Mouse (Mus musculus) splenic B cell, adult 2 months (primary cell): ENCODE results near the gene Cmc1.

Source experiments
- DNase-seq: peaks from one replicate; pipeline ENCODE4 v3.0.0-alpha.2; 2011; ENCODE audit warnings: low read depth, low spot score
- H3K27me3 ChIP-seq: 2 replicates; pipeline ENCODE4 v1.6.1; 2012; ENCODE audit warnings: mild to moderate bottlenecking, low read length, moderate library complexity, mixed read lengths; ENCODE audit not compliant: control insufficient read depth, poor library complexity, insufficient read depth, severe bottlenecking
- H3K36me3 ChIP-seq: 2 replicates; pipeline ENCODE4 v1.6.1; 2012; ENCODE audit warnings: mild to moderate bottlenecking, low read length, moderate library complexity, mixed read lengths; ENCODE audit not compliant: control insufficient read depth, poor library complexity, insufficient read depth, severe bottlenecking

Gene Cmc1

GRCm38 (mm10) chr9:118030252-118030651 lies 119.7 kb downstream of the Cmc1 start:
- Histone ChIP-seq H3K36me3 (no peaks in the 10 kb centered on the region), H3K27me3 (no peaks in the 10 kb centered on the region; the same call in 1 of the 2 replicates)
- no peak for DNase-seq

GRCm38 (mm10) chr9:118029490-118029889 lies 120.5 kb downstream of the Cmc1 start:
- Histone ChIP-seq H3K36me3 (no peaks in the 10 kb centered on the region), H3K27me3 (no peaks in the 10 kb centered on the region; the same call in 1 of the 2 replicates)
- DNase-seq: no peak

GRCm38 (mm10) chr9:118024966-118025365 lies 125.0 kb downstream of the Cmc1 start:
- no peak for DNase-seq
- no peaks in the 10 kb centered on the region; the same call in 1 of the 2 replicates for H3K27me3 ChIP-seq
- H3K36me3 ChIP-seq: no peaks in the 10 kb centered on the region
